Mouse (Mus musculus) ES-Bruce4 (cell line): ENCODE results near the gene Timm29. TPM values are rescaled to one million over a fixed set of nuclear protein-coding genes. Genes with fewer than 3 reads are reported as not detected.

Experiments
- H3K27ac ChIP-seq: 2 replicates; pipeline ENCODE4 v1.5.1; 2012; ENCODE audit warnings: low read length, inconsistent platforms; ENCODE audit not compliant: insufficient read depth
- H3K27me3 ChIP-seq: 2 replicates; pipeline ENCODE4 v1.6.1; 2012; ENCODE audit warnings: mild to moderate bottlenecking, low read length, inconsistent platforms; ENCODE audit not compliant: control insufficient read depth, poor library complexity, insufficient read depth, severe bottlenecking
- H3K36me3 ChIP-seq: 2 replicates; pipeline ENCODE4 v1.6.1; 2012; ENCODE audit warnings: inconsistent platforms, mild to moderate bottlenecking, low read length, moderate library complexity; ENCODE audit not compliant: control insufficient read depth, poor library complexity, insufficient read depth, severe bottlenecking
- H3K4me1 ChIP-seq: one replicate; pipeline ENCODE4 v1.8.1; 2011; ENCODE audit warnings: low read length; ENCODE audit not compliant: control insufficient read depth, insufficient read depth
- H3K4me3 ChIP-seq: 2 replicates; pipeline ENCODE4 v1.5.1; 2011; ENCODE audit warnings: low read depth, mild to moderate bottlenecking, low read length
- H3K9ac ChIP-seq: 2 replicates; pipeline ENCODE4 v1.6.1; 2012; ENCODE audit warnings: low read depth, mild to moderate bottlenecking, inconsistent platforms; ENCODE audit not compliant: poor library complexity, severe bottlenecking
- H3K9me3 ChIP-seq: replicated peaks from 2 replicates; pipeline ENCODE4 v1.6.1; 2012; ENCODE audit warnings: mild to moderate bottlenecking, low read length, inconsistent platforms; ENCODE audit not compliant: control insufficient read depth, poor library complexity, insufficient read depth, severe bottlenecking
- CTCF ChIP-seq: IDR thresholded peaks from one replicate; pipeline ENCODE4 v1.8.1; 2011; ENCODE audit warnings: low read depth, low read length
- EP300 ChIP-seq: IDR thresholded peaks from 2 replicates; pipeline ENCODE4 v1.6.1; 2011; ENCODE audit warnings: low read depth, low read length; ENCODE audit not compliant: insufficient read depth
- POLR2A ChIP-seq: IDR thresholded peaks from one replicate; pipeline ENCODE4 v1.8.1; 2011; ENCODE audit warnings: low read length; ENCODE audit not compliant: insufficient read depth
- polyA plus RNA-seq: library from polyadenylated mRNA; stranded (reverse); fragments of >200 nt; gene quantifications from 2 replicates; pipeline ENCODE4 v1.2.4, GENCODE M21; 2011; ENCODE audit warnings: low read depth; ENCODE audit not compliant: missing spikeins, insufficient read depth, insufficient read length

The Timm29 gene
- polyA plus RNA-seq, 1 experiment: 19.2 TPM

DNA sequence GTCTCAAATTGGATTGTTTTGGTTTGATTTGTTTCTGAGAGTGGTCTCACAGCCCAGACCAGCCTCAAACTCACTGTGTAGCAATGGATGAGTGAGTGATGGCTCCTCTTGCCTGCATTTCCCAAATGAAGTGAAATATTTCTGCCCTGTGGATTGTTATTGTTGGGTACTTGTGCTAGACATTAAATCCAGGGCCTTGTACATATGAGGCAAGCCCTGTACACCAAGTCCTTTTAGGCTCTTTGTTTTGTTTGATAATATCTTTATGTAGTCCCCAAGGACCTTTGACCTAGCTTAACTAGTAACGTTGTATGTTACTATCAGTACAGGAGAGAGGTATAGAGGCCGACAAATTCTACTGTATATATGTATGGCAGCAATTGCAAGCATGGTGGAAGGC is 2.3 kb downstream of the Timm29 start:
- H3K4me1 ChIP-seq: no peaks in the 10 kb centered on the region
- no peak for TF ChIP-seq POLR2A
- no peak overlapping the region for H3K4me3 ChIP-seq
- no peak overlapping the region for H3K9ac ChIP-seq
- no peak overlapping the region for H3K27ac ChIP-seq
- H3K36me3 ChIP-seq: no peaks in the 10 kb centered on the region
- no peaks in the 10 kb centered on the region for H3K9me3 ChIP-seq
- no peaks in the 10 kb centered on the region for H3K27me3 ChIP-seq

- TF ChIP-seq POLR2A (no peak), CTCF (peak; percentile 57)
- Histone ChIP-seq H3K4me3 (no peak overlapping the region), H3K27me3 (no peaks in the 10 kb centered on the region), H3K4me1 (no peaks in the 10 kb centered on the region), H3K9ac (no peak overlapping the region), H3K9me3 (no peaks in the 10 kb centered on the region), H3K36me3 (no peaks in the 10 kb centered on the region), H3K27ac (no peak overlapping the region)
Observed at GRCm38 (mm10) chr9:21598198-21598597, 5.7 kb downstream of the Timm29 start.

GRCm38 (mm10) chr9:21600186-21600585 is 7.7 kb downstream of the Timm29 start:
- H3K27me3 ChIP-seq: no peaks in the 10 kb centered on the region
- no peaks in the 10 kb centered on the region for H3K36me3 ChIP-seq
- no peak overlapping the region for H3K27ac ChIP-seq
- H3K9ac ChIP-seq: no peak overlapping the region
- no peaks in the 10 kb centered on the region for H3K9me3 ChIP-seq
- TF ChIP-seq EP300 (no peak), CTCF (no peak), POLR2A (no peak)
- H3K4me3 ChIP-seq: no peak overlapping the region
- H3K4me1 ChIP-seq: peaks cover 2% of the 10 kb centered on the region

- H3K27me3 ChIP-seq: no peaks in the 10 kb centered on the region
- H3K9ac ChIP-seq: no peak overlapping the region
- peaks cover 2% of the 10 kb centered on the region for H3K4me1 ChIP-seq
- no peaks in the 10 kb centered on the region for H3K36me3 ChIP-seq
- H3K9me3 ChIP-seq: no peaks in the 10 kb centered on the region
- H3K27ac ChIP-seq: no peak overlapping the region
- no peak overlapping the region for H3K4me3 ChIP-seq
- TF ChIP-seq CTCF (no peak), EP300 (no peak), POLR2A (no peak)
Observed at GRCm38 (mm10) chr9:21601073-21601472, 8.6 kb downstream of the Timm29 start.

GRCm38 (mm10) chr9:21601722-21602399 is 9.3 kb downstream of the Timm29 start:
- H3K27ac ChIP-seq: no peak overlapping the region
- H3K4me3 ChIP-seq: no peak overlapping the region
- no peaks in the 10 kb centered on the region for H3K9me3 ChIP-seq
- H3K36me3 ChIP-seq: no peaks in the 10 kb centered on the region
- no peak for TF ChIP-seq EP300
- TF ChIP-seq CTCF: peak; percentile 86
- H3K9ac ChIP-seq: no peak overlapping the region
- peaks cover 2% of the 10 kb centered on the region for H3K4me1 ChIP-seq
- no peaks in the 10 kb centered on the region for H3K27me3 ChIP-seq

- Histone ChIP-seq H3K4me1 (peaks cover 2% of the 10 kb centered on the region), H3K4me3 (no peak overlapping the region), H3K9me3 (no peaks in the 10 kb centered on the region), H3K27me3 (no peaks in the 10 kb centered on the region), H3K36me3 (no peaks in the 10 kb centered on the region), H3K9ac (no peak overlapping the region), H3K27ac (no peak overlapping the region)
- TF ChIP-seq CTCF: no peak
- TF ChIP-seq EP300: no peak
- TF ChIP-seq POLR2A: no peak
Observed at GRCm38 (mm10) chr9:21604119-21604518, 11.6 kb downstream of the Timm29 start.
